Mouse (Mus musculus) liver, adult 2 months (tissue): ENCODE results near the gene Wscd2.

Source experiments
- CTCF ChIP-seq: fragments of 200-500 bp; IDR thresholded peaks from 2 replicates; pipeline ENCODE4 v1.5.1; 2011; ENCODE audit warnings: low read depth, low read length, control low read depth
- POLR2A ChIP-seq: fragments of 200-500 bp; IDR thresholded peaks from 2 replicates; pipeline ENCODE4 v1.6.1; 2011; ENCODE audit warnings: low read length, control low read depth; ENCODE audit not compliant: insufficient read depth; ENCODE audit errors: extremely low read depth

GRCm38 (mm10) chr5:113604758-113605157 lies 114.6 kb downstream of the Wscd2 start:
- TF ChIP-seq CTCF (no peak), POLR2A (no peak)
